Mouse (Mus musculus) heart, embryonic 11.5 days (tissue): ENCODE results near the gene Klhl31. TPM values are rescaled to one million over a fixed set of nuclear protein-coding genes. Genes with fewer than 3 reads are reported as not detected.
A peak's percentile ranks its signal among the peaks of the same experiment; 100 is the strongest.

Source experiments
- ATAC-seq: fragments of 200-750 bp; cut with Nextera tagmentation; replicated peaks from 2 replicates; pipeline ENCODE4 v1.8.0; 2017; ENCODE audit warnings: moderate library complexity; ENCODE audit not compliant: insufficient number of reproducible peaks, low FRiP score, low TSS enrichment
- H3K27ac ChIP-seq: fragments of 300-500 bp; sonication (generic); 2 replicates; pipeline ENCODE4 v1.5.1; 2014; ENCODE audit warnings: mild to moderate bottlenecking, low read depth, low read length
- H3K27me3 ChIP-seq: fragments of 300-500 bp; sonication (generic); 2 replicates; pipeline ENCODE4 v1.6.1; 2014; ENCODE audit warnings: mild to moderate bottlenecking, low read length, mixed read lengths; ENCODE audit not compliant: control insufficient read depth, insufficient read depth
- H3K36me3 ChIP-seq: fragments of 300-500 bp; sonication (generic); 2 replicates; pipeline ENCODE4 v1.6.1; 2014; ENCODE audit warnings: mild to moderate bottlenecking, low read length, moderate library complexity, mixed read lengths; ENCODE audit not compliant: control insufficient read depth, insufficient read depth
- H3K4me1 ChIP-seq: fragments of 300-500 bp; sonication (generic); 2 replicates; pipeline ENCODE4 v1.6.1; 2014; ENCODE audit warnings: low read length; ENCODE audit not compliant: control insufficient read depth, insufficient read depth
- H3K4me2 ChIP-seq: fragments of 300-500 bp; sonication (generic); 2 replicates; pipeline ENCODE4 v1.6.1; 2014; ENCODE audit warnings: mild to moderate bottlenecking, moderate library complexity
- H3K4me3 ChIP-seq: fragments of 300-500 bp; sonication (generic); 2 replicates; pipeline ENCODE4 v1.5.1; 2014; ENCODE audit warnings: low read depth, low read length
- H3K9ac ChIP-seq: fragments of 300-500 bp; sonication (generic); 2 replicates; pipeline ENCODE4 v1.6.1; 2014; ENCODE audit warnings: mild to moderate bottlenecking, low read depth, low read length, moderate library complexity
- H3K9me3 ChIP-seq: fragments of 300-500 bp; sonication (generic); replicated peaks from 2 replicates; pipeline ENCODE4 v1.6.1; 2016; ENCODE audit warnings: low read length; ENCODE audit not compliant: control insufficient read depth
- WGBS: fragments of 180-500 bp; shearing (Covaris S2); extraction: QIAGEN DNeasy Blood & Tissue Kit; methylation state at CpG from one replicate; pipeline ENCODE4 v1.1.7; 2014; ENCODE audit not compliant: insufficient replicate concordance; 5-methylcytosine and 5-hydroxymethylcytosine counted together
- polyA plus RNA-seq: library from polyadenylated mRNA; unstranded; fragments of >200 nt; fragmentation: Nextera tagmentation; extraction: Ambion mirVana; gene quantifications from 2 replicates; pipeline ENCODE4 v1.2.1, GENCODE M21; 2014

Gene Klhl31
- polyA plus RNA-seq, 1 experiment from 2014 or later = 50.5 TPM

DNA sequence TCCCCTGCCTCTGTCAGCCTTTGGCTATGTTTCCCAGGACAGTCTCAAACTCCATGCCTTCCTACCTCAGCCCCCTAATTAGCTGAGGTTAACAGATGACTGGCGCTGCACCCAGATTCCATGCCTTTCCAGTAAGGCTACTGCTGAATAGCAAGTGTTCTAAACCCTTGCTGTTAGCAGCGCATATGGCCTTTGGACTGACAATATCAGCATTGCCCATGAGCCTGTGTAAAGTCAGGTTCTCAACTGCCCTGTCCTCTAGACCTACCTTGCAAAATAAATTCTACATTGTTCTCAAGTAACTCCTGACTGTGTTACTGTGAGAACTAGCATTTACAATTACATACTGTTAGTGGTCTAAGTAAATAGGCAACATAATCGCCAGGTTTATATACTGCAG lies 3.9 kb upstream of the Klhl31 start:
- Histone ChIP-seq H3K4me3 (no peak overlapping the region), H3K4me2 (no peak overlapping the region), H3K9me3 (no peaks in the 10 kb centered on the region), H3K9ac (no peak overlapping the region), H3K27ac (no peak overlapping the region), H3K36me3 (no peaks in the 10 kb centered on the region), H3K27me3 (no peaks in the 10 kb centered on the region), H3K4me1 (peaks cover 10% of the 10 kb centered on the region; the same call in 1 of the 2 replicates)
- WGBS = 86% methylated on average over 3 of the region's 3 CpGs
- ATAC-seq = no peak

DNA sequence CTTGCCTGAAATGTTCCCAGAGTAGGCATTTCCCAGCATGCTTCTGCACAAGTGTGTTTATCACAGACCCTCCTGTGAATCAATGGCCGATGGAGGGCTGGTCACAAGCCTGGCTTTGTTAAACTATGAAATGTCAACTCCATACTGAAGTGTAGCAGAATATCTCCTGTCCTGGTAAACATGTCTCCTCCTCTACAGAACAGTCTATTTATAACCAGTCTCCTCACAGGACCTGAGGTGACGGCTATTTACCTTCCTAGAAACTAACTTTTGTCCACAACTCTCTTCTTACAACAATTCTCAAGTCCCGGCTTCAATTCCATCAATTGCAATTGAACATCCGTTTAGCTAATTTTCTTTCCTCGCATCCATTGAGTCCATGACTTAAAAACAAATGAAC lies 297 bp upstream of the Klhl31 start:
- Histone ChIP-seq H3K9me3 (no peaks in the 10 kb centered on the region), H3K9ac (peak overlapping the region; percentile 71), H3K4me3 (no peak overlapping the region), H3K27me3 (no peaks in the 10 kb centered on the region), H3K27ac (peak overlapping the region; percentile 94), H3K36me3 (no peaks in the 10 kb centered on the region), H3K4me1 (0 out of 2 replicates have a peak, but pooled peaks cover 2% of the 10 kb centered on the region), H3K4me2 (peak overlapping the region; percentile 60)
- ATAC-seq = no peak
- WGBS = 65% methylated on average over 5 of the region's 5 CpGs

DNA sequence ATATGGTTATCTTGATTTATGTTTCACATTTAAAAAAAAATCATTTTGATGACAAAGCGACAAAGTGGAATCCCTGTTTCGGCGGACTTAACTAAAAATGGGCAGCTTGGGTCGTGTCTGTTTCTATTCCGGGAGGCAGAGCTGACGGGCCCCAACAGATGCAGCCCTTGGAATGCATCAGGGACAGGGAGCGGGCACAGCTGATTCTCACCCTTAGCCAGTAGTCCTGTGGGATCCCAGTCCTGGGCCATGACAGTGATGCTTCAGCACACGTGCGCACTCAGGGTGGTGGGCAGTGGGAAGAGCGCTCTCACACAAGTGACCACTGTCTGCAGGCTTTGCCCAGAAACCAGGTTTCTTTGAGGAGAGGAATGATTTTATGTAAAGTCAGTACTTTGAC lies 1.1 kb downstream of the Klhl31 start:
- H3K4me3 ChIP-seq = peak overlapping the region; percentile 31
- H3K27me3 ChIP-seq = no peaks in the 10 kb centered on the region
- 0 out of 2 replicates have a peak, but pooled peaks cover 2% of the 10 kb centered on the region for H3K4me1 ChIP-seq
- H3K36me3 ChIP-seq = 0 out of 2 replicates have a peak, but pooled peaks cover 2% of the 10 kb centered on the region
- peak overlapping the region; percentile 62 for H3K4me2 ChIP-seq
- WGBS = 40% methylated on average over 10 of the region's 10 CpGs
- H3K9me3 ChIP-seq = no peaks in the 10 kb centered on the region
- peak overlapping the region; percentile 65 for H3K9ac ChIP-seq
- H3K27ac ChIP-seq = peak overlapping the region; percentile 79
- peak; percentile 67 for ATAC-seq

DNA sequence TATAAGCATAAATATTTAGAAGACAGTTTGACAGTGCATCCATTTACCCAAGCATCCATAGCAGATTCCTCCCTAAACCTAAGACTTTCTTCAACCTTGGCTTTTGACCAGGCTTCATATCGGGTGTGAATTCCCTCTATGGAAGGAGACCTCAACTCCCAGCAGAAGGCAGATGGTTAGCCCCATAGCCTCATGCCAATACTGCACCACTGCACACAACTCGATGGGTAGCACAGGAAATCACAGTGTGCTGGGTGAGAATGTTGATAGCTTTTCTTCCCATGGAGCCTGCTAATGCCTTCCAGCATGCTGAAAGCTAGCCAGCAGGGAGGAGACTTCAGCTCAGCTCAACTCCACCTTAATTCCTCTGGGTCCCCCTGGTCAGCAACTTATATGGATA lies 8.9 kb downstream of the Klhl31 start:
- no peak overlapping the region for H3K9ac ChIP-seq
- no peak overlapping the region for H3K27ac ChIP-seq
- no peaks in the 10 kb centered on the region for H3K27me3 ChIP-seq
- no peaks in the 10 kb centered on the region for H3K9me3 ChIP-seq
- H3K4me3 ChIP-seq = no peak overlapping the region
- ATAC-seq = no peak
- H3K4me1 ChIP-seq = no peaks in the 10 kb centered on the region
- H3K36me3 ChIP-seq = 0 out of 2 replicates have a peak, but pooled peaks cover 2% of the 10 kb centered on the region
- H3K4me2 ChIP-seq = no peak overlapping the region
- WGBS = 56% methylated on average over 2 of the region's 2 CpGs

DNA sequence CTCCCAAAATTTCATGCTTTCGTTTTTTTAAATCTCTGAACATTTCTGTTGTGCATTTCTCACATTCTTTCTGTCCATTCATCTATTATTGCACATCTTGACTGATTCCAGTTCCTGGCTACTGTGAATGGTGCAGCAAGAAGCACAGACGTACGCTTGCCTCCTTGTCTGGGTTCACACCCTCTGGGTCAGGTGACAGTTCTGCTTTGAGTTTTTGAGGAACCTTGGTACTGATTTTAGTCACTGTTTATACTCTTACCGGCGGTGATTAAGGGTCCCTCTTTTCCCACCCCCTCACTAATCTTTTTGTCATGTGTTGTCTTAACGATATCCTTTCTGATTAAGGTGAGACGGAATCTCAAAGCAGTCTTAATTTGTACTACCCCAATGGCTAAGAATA lies 15.5 kb downstream of the Klhl31 start:
- Histone ChIP-seq H3K9ac (no peak overlapping the region), H3K9me3 (no peaks in the 10 kb centered on the region), H3K27ac (no peak overlapping the region), H3K4me1 (peaks cover 5% of the 10 kb centered on the region; the same call in 1 of the 2 replicates), H3K27me3 (peaks cover 2% of the 10 kb centered on the region; the same call in 1 of the 2 replicates), H3K36me3 (no peaks in the 10 kb centered on the region), H3K4me2 (no peak overlapping the region), H3K4me3 (no peak overlapping the region)
- 63% methylated on average over 7 of the region's 7 CpGs for WGBS
- no peak for ATAC-seq

DNA sequence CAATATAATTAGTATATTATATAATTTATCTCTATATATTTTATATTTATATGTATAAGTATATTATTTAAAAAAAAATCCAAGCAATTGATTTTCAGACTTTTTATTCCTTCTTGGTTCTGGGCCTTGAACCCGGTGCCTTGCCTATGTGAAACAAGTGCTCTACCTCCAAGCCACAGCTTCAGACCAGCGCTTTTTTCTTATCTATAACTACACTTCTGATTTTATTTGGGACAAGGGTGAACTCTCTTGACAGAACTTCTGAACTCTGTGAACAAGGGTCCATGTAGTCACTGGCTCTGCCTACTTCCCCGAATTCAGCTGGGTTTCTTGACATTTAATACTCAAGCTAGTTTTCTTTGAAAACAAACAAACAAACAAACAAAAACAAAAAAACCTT lies 17.6 kb downstream of the Klhl31 start:
- Histone ChIP-seq H3K4me3 (no peak overlapping the region), H3K36me3 (no peaks in the 10 kb centered on the region), H3K4me2 (no peak overlapping the region), H3K27me3 (peaks cover 2% of the 10 kb centered on the region; the same call in 1 of the 2 replicates), H3K9ac (no peak overlapping the region), H3K9me3 (no peaks in the 10 kb centered on the region), H3K27ac (no peak overlapping the region), H3K4me1 (peaks cover 5% of the 10 kb centered on the region; the same call in 1 of the 2 replicates)
- ATAC-seq = no peak
- 77% methylated on average over 3 of the region's 3 CpGs for WGBS

DNA sequence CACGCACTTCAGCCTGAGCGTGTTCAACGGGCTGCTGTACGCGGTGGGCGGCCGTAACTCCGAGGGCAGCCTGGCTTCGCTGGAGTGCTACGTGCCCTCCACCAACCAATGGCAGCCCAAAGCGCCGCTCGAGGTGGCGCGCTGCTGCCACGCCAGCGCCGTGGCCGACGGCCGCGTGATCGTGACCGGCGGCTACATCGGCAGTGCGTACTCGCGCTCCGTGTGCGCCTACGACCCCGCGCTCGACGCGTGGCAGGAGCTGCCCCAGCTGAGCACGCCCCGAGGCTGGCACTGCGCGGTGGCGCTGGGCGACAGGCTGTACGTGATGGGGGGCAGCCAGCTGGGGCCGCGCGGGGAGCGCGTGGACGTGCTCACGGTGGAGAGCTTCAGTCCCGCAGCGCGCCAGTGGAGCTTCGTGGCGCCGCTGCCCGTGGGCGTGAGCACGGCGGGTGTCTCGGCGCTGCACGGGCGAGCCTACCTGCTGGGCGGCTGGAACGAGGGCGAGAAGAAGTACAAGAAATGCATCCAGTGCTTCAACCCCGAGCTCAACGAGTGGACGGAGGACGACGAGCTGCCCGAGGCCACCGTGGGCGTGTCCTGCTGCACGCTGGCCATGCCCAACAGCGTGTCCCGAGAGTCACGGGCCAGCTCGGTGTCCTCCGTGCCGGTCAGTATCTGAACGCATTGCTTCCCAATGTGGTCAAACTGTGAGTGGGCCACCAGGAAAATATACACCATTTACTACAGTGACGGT lies 19.1 kb downstream of the Klhl31 start:
- H3K4me1 ChIP-seq = peaks cover 7% of the 10 kb centered on the region; the same call in 1 of the 2 replicates
- peak; percentile 65 for ATAC-seq
- peak overlapping the region; percentile 55 for H3K4me3 ChIP-seq
- H3K4me2 ChIP-seq = peak overlapping the region; percentile 99
- no peaks in the 10 kb centered on the region for H3K9me3 ChIP-seq
- peak overlapping the region; percentile 65 for H3K9ac ChIP-seq
- WGBS = under 1% methylated on average over 84 of the region's 85 CpGs
- peaks cover 2% of the 10 kb centered on the region; the same call in 1 of the 2 replicates for H3K27me3 ChIP-seq
- H3K27ac ChIP-seq = no peak overlapping the region
- H3K36me3 ChIP-seq = no peaks in the 10 kb centered on the region

DNA sequence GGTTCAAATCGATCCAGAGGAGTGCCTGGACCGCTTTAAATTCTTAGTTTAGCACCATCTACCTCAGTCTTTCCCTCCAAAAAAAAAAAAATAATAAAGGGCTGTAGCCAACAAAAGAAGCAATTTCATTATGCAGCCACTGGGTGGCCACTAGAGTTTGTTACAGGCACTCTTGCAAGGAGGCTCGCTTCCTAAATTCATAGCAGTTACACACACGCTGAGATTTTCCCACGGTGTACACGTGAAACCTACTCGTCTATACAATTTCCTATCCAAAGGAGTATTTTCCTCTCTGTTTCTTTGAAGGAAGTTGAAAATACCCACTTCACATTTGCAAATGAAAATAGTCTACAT lies 19.6 kb downstream of the Klhl31 start:
- 3% methylated on average over 7 of the region's 7 CpGs for WGBS
- peak overlapping the region; percentile 55 for H3K4me3 ChIP-seq
- peaks cover 7% of the 10 kb centered on the region; the same call in 1 of the 2 replicates for H3K4me1 ChIP-seq
- H3K27ac ChIP-seq = no peak overlapping the region
- no peak for ATAC-seq
- peaks cover 2% of the 10 kb centered on the region; the same call in 1 of the 2 replicates for H3K27me3 ChIP-seq
- H3K4me2 ChIP-seq = peak overlapping the region; percentile 99
- no peak overlapping the region; the same call in 1 of the 2 replicates for H3K9ac ChIP-seq
- no peaks in the 10 kb centered on the region for H3K9me3 ChIP-seq
- no peaks in the 10 kb centered on the region for H3K36me3 ChIP-seq
